Mouse (Mus musculus) erythroblast, embryonic 14.5 days (primary cell): ENCODE results near the gene Aox1.

Experiments
- GATA1 ChIP-seq: IDR thresholded peaks from 2 replicates; pipeline ENCODE4 v1.6.1; 2012; ENCODE audit warnings: low read length, inconsistent platforms, mixed read lengths
- TAL1 ChIP-seq: IDR thresholded peaks from 3 replicates; pipeline ENCODE4 v1.6.1; 2012; ENCODE audit warnings: low read length, inconsistent platforms, mixed read lengths

- TF ChIP-seq TAL1: no peak
- no peak for TF ChIP-seq GATA1
Observed at GRCm38 (mm10) chr1:58070091-58070490, 40.4 kb downstream of the Aox1 start.
